Mouse (Mus musculus) intestine, embryonic 14.5 days (tissue): Measurements from ENCODE around the gene Bub1b. TPM values are rescaled to one million over a fixed set of nuclear protein-coding genes. Genes with fewer than 3 reads are reported as not detected.
A peak's percentile ranks its signal among the peaks of the same experiment; 100 is the strongest.

ENCODE experiments used
- ATAC-seq: fragments of 200-750 bp; cut with Nextera tagmentation; replicated peaks from 2 replicates; pipeline ENCODE4 v1.8.0; 2017; ENCODE audit warnings: low read depth, moderate number of reproducible peaks, moderate TSS enrichment, moderate library complexity; ENCODE audit not compliant: low FRiP score, low TSS enrichment
- DNase-seq: peaks from one replicate; pipeline ENCODE4 v3.0.0-alpha.2; 2018; ENCODE audit warnings: low spot score
- H3K27ac ChIP-seq: fragments of 300-500 bp; sonication (generic); 2 replicates; pipeline ENCODE4 v1.5.1; 2014; ENCODE audit warnings: low read depth, mild to moderate bottlenecking, control low read depth
- H3K27me3 ChIP-seq: fragments of 300-500 bp; sonication (generic); replicated peaks from 2 replicates; pipeline ENCODE4 v1.6.1; 2014; ENCODE audit warnings: low read length, control low read depth; ENCODE audit not compliant: control insufficient read depth, insufficient read depth
- H3K36me3 ChIP-seq: fragments of 300-500 bp; sonication (generic); 2 replicates; pipeline ENCODE4 v1.6.1; 2014; ENCODE audit warnings: low read length, control low read depth; ENCODE audit not compliant: control insufficient read depth, insufficient read depth
- H3K4me1 ChIP-seq: fragments of 300-500 bp; sonication (generic); replicated peaks from 2 replicates; pipeline ENCODE4 v1.6.1; 2014; ENCODE audit warnings: low read length, control low read depth, mixed read lengths; ENCODE audit not compliant: control insufficient read depth, insufficient read depth
- H3K4me2 ChIP-seq: fragments of 300-500 bp; sonication (generic); 2 replicates; pipeline ENCODE4 v1.6.1; 2014; ENCODE audit warnings: low read length
- H3K4me3 ChIP-seq: fragments of 300-500 bp; sonication (generic); 2 replicates; pipeline ENCODE4 v1.5.1; 2014; ENCODE audit warnings: low read depth, low read length, control low read depth, mixed read lengths
- H3K9ac ChIP-seq: fragments of 300-500 bp; sonication (generic); 2 replicates; pipeline ENCODE4 v1.6.1; 2014; ENCODE audit warnings: mild to moderate bottlenecking, low read length
- H3K9me3 ChIP-seq: fragments of 300-500 bp; sonication (generic); 2 replicates; pipeline ENCODE4 v1.6.1; 2016; ENCODE audit warnings: low read length, control low read depth; ENCODE audit not compliant: control insufficient read depth
- WGBS: fragments of 180-500 bp; shearing (Covaris S2); extraction: QIAGEN DNeasy Blood & Tissue Kit; methylation state at CpG from one replicate; pipeline ENCODE4 v1.1.7; 2014; 5-methylcytosine and 5-hydroxymethylcytosine counted together
- polyA plus RNA-seq: library from polyadenylated mRNA; unstranded; fragments of >200 nt; fragmentation: Nextera tagmentation; extraction: Ambion mirVana; gene quantifications from 2 replicates; pipeline ENCODE4 v1.2.1, GENCODE M21; 2014

Gene Bub1b
- polyA plus RNA-seq, 1 experiment from 2014 or later = 81.4 TPM

DNA sequence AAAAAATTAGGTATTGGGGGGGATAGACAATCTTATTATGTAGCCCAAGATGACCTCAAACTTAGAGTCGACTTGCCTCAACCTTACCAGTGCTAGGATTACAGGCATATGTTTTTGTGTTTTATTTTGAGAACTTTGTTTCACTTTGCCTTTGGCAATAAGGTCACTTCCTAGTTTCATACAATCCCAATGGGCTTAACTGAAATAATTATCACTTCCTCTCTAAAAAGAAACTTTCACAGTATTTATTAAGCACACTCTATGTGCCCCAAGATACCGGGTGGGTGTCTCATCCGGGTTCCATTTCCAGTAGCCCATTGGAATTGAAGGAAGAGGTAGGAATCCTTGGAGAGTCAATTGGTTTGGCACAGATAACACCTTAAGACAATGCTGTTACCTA lies 35.6 kb upstream of the Bub1b start:
- 93% methylated on average over 3 of the region's 3 CpGs for WGBS

DNA sequence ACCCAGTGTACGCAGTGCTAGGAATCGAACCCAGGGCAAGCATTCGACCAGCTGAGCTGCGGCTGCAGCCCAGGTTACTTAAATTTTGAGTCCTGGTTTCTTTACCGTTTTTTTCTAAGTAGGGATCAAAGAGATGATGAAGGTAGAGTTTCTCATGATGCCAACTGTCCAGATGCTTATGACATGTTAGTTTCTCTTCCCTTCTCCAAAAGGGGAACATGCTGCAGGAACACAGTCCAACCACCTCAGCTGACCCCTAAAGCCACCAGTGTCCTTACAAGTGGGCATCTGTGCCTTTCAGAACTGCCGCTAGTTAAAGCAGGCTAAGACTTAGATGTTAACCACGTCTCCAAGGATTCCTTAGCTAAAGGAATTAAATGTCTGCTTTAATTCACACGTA lies 30.8 kb upstream of the Bub1b start:
- Histone ChIP-seq H3K4me1 (no peaks in the 10 kb centered on the region), H3K4me3 (no peak overlapping the region), H3K27me3 (no peaks in the 10 kb centered on the region), H3K9me3 (no peaks in the 10 kb centered on the region), H3K27ac (no peak overlapping the region), H3K4me2 (no peak overlapping the region), H3K36me3 (no peaks in the 10 kb centered on the region), H3K9ac (no peak overlapping the region)
- ATAC-seq (no peak), DNase-seq (no peak)
- WGBS = 87% methylated on average over 8 of the region's 8 CpGs

More for the DNA sequence above, 35.6 kb upstream of the Bub1b start:
- no peaks in the 10 kb centered on the region for H3K36me3 ChIP-seq
- no peak overlapping the region for H3K4me2 ChIP-seq
- H3K9ac ChIP-seq = no peak overlapping the region
- ATAC-seq (no peak), DNase-seq (no peak)
- no peaks in the 10 kb centered on the region for H3K4me1 ChIP-seq
- H3K4me3 ChIP-seq = no peak overlapping the region
- no peaks in the 10 kb centered on the region for H3K9me3 ChIP-seq
- H3K27ac ChIP-seq = no peak overlapping the region
- no peaks in the 10 kb centered on the region for H3K27me3 ChIP-seq

- whole genome bisulfite sequencing = 84% methylated on average over 2 of the region's 2 CpGs
- ATAC-seq = no peak
Measured at GRCm38 (mm10) chr2:118570939-118571338, 27.1 kb upstream of the Bub1b start.

GRCm38 (mm10) chr2:118572183-118572836 lies 25.7 kb upstream of the Bub1b start:
- H3K27ac ChIP-seq = no peak overlapping the region

More at GRCm38 (mm10) chr2:118570939-118571338, 27.1 kb upstream of the Bub1b start:
- Histone ChIP-seq H3K27ac (no peak overlapping the region), H3K4me1 (no peaks in the 10 kb centered on the region), H3K27me3 (no peaks in the 10 kb centered on the region), H3K9ac (no peak overlapping the region), H3K4me3 (no peak overlapping the region), H3K9me3 (no peaks in the 10 kb centered on the region), H3K36me3 (no peaks in the 10 kb centered on the region), H3K4me2 (no peak overlapping the region)
- no peak for DNase-seq

GRCm38 (mm10) chr2:118573135-118573534 lies 24.9 kb upstream of the Bub1b start:
- 66% methylated on average over 3 of the region's 3 CpGs for WGBS
- no peaks in the 10 kb centered on the region for H3K36me3 ChIP-seq
- DNase-seq (no peak), ATAC-seq (no peak)
- no peaks in the 10 kb centered on the region for H3K9me3 ChIP-seq
- no peaks in the 10 kb centered on the region for H3K27me3 ChIP-seq
- no peak overlapping the region for H3K27ac ChIP-seq
- H3K9ac ChIP-seq = no peak overlapping the region
- no peak overlapping the region for H3K4me3 ChIP-seq
- H3K4me2 ChIP-seq = no peak overlapping the region
- H3K4me1 ChIP-seq = no peaks in the 10 kb centered on the region

More at GRCm38 (mm10) chr2:118572183-118572836, 25.7 kb upstream of the Bub1b start:
- Histone ChIP-seq H3K9me3 (no peaks in the 10 kb centered on the region), H3K4me3 (no peak overlapping the region), H3K4me2 (no peak overlapping the region), H3K4me1 (no peaks in the 10 kb centered on the region), H3K9ac (no peak overlapping the region), H3K36me3 (no peaks in the 10 kb centered on the region), H3K27me3 (no peaks in the 10 kb centered on the region)
- WGBS = 77% methylated on average over 9 of the region's 9 CpGs
- no peak for ATAC-seq
- no peak for DNase-seq

- Histone ChIP-seq H3K27me3 (no peaks in the 10 kb centered on the region), H3K4me1 (peaks cover 3% of the 10 kb centered on the region), H3K9ac (no peak overlapping the region), H3K27ac (no peak overlapping the region), H3K4me3 (no peak overlapping the region), H3K4me2 (no peak overlapping the region), H3K9me3 (no peaks in the 10 kb centered on the region), H3K36me3 (no peaks in the 10 kb centered on the region)
- 33% methylated on average over 5 of the region's 5 CpGs for WGBS
- DNase-seq = no peak
- ATAC-seq = peak; percentile 76
Measured at GRCm38 (mm10) chr2:118586013-118586412, 12.0 kb upstream of the Bub1b start.

- 74% methylated on average over 3 of the region's 3 CpGs for WGBS
- H3K36me3 ChIP-seq = no peaks in the 10 kb centered on the region
- H3K27ac ChIP-seq = no peak overlapping the region
- no peaks in the 10 kb centered on the region for H3K9me3 ChIP-seq
- no peaks in the 10 kb centered on the region for H3K27me3 ChIP-seq
- no peak for DNase-seq
- no peak for ATAC-seq
- H3K4me2 ChIP-seq = no peak overlapping the region
- no peak overlapping the region for H3K9ac ChIP-seq
- H3K4me1 ChIP-seq = peaks cover 3% of the 10 kb centered on the region
- H3K4me3 ChIP-seq = no peak overlapping the region
Measured at GRCm38 (mm10) chr2:118587686-118588085, 10.3 kb upstream of the Bub1b start.

- ATAC-seq (no peak), DNase-seq (no peak)
- 91% methylated on average over 4 of the region's 4 CpGs for WGBS
- Histone ChIP-seq H3K4me2 (no peak overlapping the region), H3K4me3 (no peak overlapping the region), H3K36me3 (no peaks in the 10 kb centered on the region), H3K9me3 (no peaks in the 10 kb centered on the region), H3K27me3 (no peaks in the 10 kb centered on the region), H3K9ac (no peak overlapping the region), H3K27ac (no peak overlapping the region), H3K4me1 (no peaks in the 10 kb centered on the region; the same call in none of the 2 replicates)
Measured at GRCm38 (mm10) chr2:118591083-118591482, 6.9 kb upstream of the Bub1b start.

DNA sequence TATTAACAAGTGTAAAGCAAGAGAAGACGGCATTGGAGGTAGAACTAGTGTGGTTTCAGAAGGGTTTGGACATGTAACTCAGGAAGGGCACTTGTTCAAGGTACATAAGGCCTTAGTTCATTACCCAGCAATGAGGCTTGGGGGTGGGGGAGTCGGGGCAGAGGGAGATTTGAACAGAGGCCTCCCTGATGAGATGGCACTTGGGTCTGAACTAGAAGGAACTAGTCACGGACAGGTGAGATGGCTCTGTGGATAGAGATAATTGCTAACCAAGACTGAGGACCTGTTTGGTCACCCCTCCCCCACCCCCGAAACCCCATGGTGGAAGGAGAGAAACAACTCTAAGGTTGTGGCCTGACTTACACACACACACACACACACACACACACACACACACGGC lies 1.1 kb downstream of the Bub1b start:
- peak overlapping the region; percentile 70 for H3K4me3 ChIP-seq
- peaks cover 42% of the 10 kb centered on the region for H3K36me3 ChIP-seq
- H3K9me3 ChIP-seq = no peaks in the 10 kb centered on the region
- ATAC-seq (no peak), DNase-seq (peak; percentile 55)
- no peak overlapping the region for H3K27ac ChIP-seq
- H3K4me2 ChIP-seq = peak overlapping the region; percentile 64
- 36% methylated on average over 5 of the region's 5 CpGs for WGBS
- peak overlapping the region; percentile 63 for H3K9ac ChIP-seq
- no peaks in the 10 kb centered on the region for H3K27me3 ChIP-seq
- peaks cover 4% of the 10 kb centered on the region for H3K4me1 ChIP-seq
